Mouse (Mus musculus) intestine, embryonic 14.5 days (tissue): ENCODE measurements around the gene Map1s. TPM values are rescaled to one million over a fixed set of nuclear protein-coding genes. Genes with fewer than 3 reads are reported as not detected.

Experiments used
- ATAC-seq: fragments of 200-750 bp; cut with Nextera tagmentation; replicated peaks from 2 replicates; pipeline ENCODE4 v1.8.0; 2017; ENCODE audit warnings: low read depth, moderate number of reproducible peaks, moderate TSS enrichment, moderate library complexity; ENCODE audit not compliant: low FRiP score, low TSS enrichment
- DNase-seq: peaks from one replicate; pipeline ENCODE4 v3.0.0-alpha.2; 2018; ENCODE audit warnings: low spot score
- H3K27ac ChIP-seq: fragments of 300-500 bp; sonication (generic); 2 replicates; pipeline ENCODE4 v1.5.1; 2014; ENCODE audit warnings: low read depth, mild to moderate bottlenecking, control low read depth
- H3K27me3 ChIP-seq: fragments of 300-500 bp; sonication (generic); replicated peaks from 2 replicates; pipeline ENCODE4 v1.6.1; 2014; ENCODE audit warnings: low read length, control low read depth; ENCODE audit not compliant: control insufficient read depth, insufficient read depth
- H3K36me3 ChIP-seq: fragments of 300-500 bp; sonication (generic); 2 replicates; pipeline ENCODE4 v1.6.1; 2014; ENCODE audit warnings: low read length, control low read depth; ENCODE audit not compliant: control insufficient read depth, insufficient read depth
- H3K4me1 ChIP-seq: fragments of 300-500 bp; sonication (generic); replicated peaks from 2 replicates; pipeline ENCODE4 v1.6.1; 2014; ENCODE audit warnings: low read length, control low read depth, mixed read lengths; ENCODE audit not compliant: control insufficient read depth, insufficient read depth
- H3K4me2 ChIP-seq: fragments of 300-500 bp; sonication (generic); 2 replicates; pipeline ENCODE4 v1.6.1; 2014; ENCODE audit warnings: low read length
- H3K4me3 ChIP-seq: fragments of 300-500 bp; sonication (generic); 2 replicates; pipeline ENCODE4 v1.5.1; 2014; ENCODE audit warnings: low read depth, low read length, control low read depth, mixed read lengths
- H3K9ac ChIP-seq: fragments of 300-500 bp; sonication (generic); 2 replicates; pipeline ENCODE4 v1.6.1; 2014; ENCODE audit warnings: mild to moderate bottlenecking, low read length
- H3K9me3 ChIP-seq: fragments of 300-500 bp; sonication (generic); 2 replicates; pipeline ENCODE4 v1.6.1; 2016; ENCODE audit warnings: low read length, control low read depth; ENCODE audit not compliant: control insufficient read depth
- WGBS: fragments of 180-500 bp; shearing (Covaris S2); extraction: QIAGEN DNeasy Blood & Tissue Kit; methylation state at CpG from one replicate; pipeline ENCODE4 v1.1.7; 2014; 5-methylcytosine and 5-hydroxymethylcytosine counted together
- polyA plus RNA-seq: library from polyadenylated mRNA; unstranded; fragments of >200 nt; fragmentation: Nextera tagmentation; extraction: Ambion mirVana; gene quantifications from 2 replicates; pipeline ENCODE4 v1.2.1, GENCODE M21; 2014

The Map1s gene
- polyA plus RNA-seq, 1 experiment from 2014 or later, result 44.7 TPM

GRCm38 (mm10) chr8:70865350-70866000 lies 40.3 kb upstream of the Map1s start:
- H3K4me1 ChIP-seq, result peaks cover 48% of the 10 kb centered on the region
- H3K9me3 ChIP-seq, result no peaks in the 10 kb centered on the region
- WGBS, result 1% methylated on average over 46 of the region's 46 CpGs
- peak overlapping the region; percentile 48 for H3K4me3 ChIP-seq
- peak; percentile 85 for ATAC-seq
- peaks cover 23% of the 10 kb centered on the region for H3K27me3 ChIP-seq
- peaks cover 6% of the 10 kb centered on the region; the same call in 1 of the 2 replicates for H3K36me3 ChIP-seq
- peak overlapping the region; percentile 79 for H3K4me2 ChIP-seq
- peak; percentile 99 for DNase-seq
- peak overlapping the region; percentile 57 for H3K9ac ChIP-seq
- peak overlapping the region; percentile 80 for H3K27ac ChIP-seq

DNA sequence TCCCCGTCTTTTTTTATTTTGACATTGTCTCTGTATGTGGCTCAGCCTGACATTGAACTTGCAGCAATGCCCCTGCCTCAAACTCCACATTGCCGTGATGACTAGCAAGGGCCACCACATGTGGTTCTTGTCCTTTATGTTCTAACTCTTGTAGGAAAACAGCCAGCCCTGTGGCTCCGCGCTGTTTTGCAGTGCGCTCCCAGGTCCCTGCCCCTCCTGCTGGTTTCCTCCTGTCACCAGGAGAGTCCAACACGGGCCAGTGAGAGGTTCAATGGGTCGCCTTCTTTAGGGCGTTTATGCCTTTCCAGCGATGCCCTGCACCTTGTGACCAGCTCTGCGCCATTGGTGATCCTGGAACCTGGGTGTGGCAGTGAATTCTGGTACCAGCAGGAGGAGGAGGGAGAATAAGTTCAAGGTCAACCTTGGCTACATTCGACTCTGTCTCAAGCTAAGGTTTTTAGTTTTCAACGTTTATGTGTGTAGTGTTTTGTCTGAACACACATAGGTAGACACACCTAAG lies 39.7 kb upstream of the Map1s start:
- Histone ChIP-seq H3K9me3 (no peaks in the 10 kb centered on the region), H3K27ac (peak overlapping the region; percentile 80), H3K9ac (peak overlapping the region; percentile 39), H3K4me2 (peak overlapping the region; percentile 79), H3K36me3 (peaks cover 6% of the 10 kb centered on the region; the same call in 1 of the 2 replicates), H3K27me3 (peaks cover 23% of the 10 kb centered on the region), H3K4me1 (peaks cover 48% of the 10 kb centered on the region), H3K4me3 (peak overlapping the region; percentile 48)
- WGBS, result 7% methylated on average over 12 of the region's 12 CpGs
- ATAC-seq, result peak; percentile 4
- no peak for DNase-seq

GRCm38 (mm10) chr8:70866566-70866965 lies 39.2 kb upstream of the Map1s start:
- Histone ChIP-seq H3K4me1 (peaks cover 48% of the 10 kb centered on the region), H3K9ac (no peak overlapping the region), H3K4me2 (peak overlapping the region; percentile 79; the same call in 1 of the 2 replicates), H3K27ac (no peak overlapping the region), H3K4me3 (no peak overlapping the region), H3K27me3 (peaks cover 23% of the 10 kb centered on the region), H3K9me3 (no peaks in the 10 kb centered on the region), H3K36me3 (peaks cover 6% of the 10 kb centered on the region; the same call in 1 of the 2 replicates)
- ATAC-seq (no peak), DNase-seq (no peak)
- WGBS, result 86% methylated on average over 7 of the region's 7 CpGs

DNA sequence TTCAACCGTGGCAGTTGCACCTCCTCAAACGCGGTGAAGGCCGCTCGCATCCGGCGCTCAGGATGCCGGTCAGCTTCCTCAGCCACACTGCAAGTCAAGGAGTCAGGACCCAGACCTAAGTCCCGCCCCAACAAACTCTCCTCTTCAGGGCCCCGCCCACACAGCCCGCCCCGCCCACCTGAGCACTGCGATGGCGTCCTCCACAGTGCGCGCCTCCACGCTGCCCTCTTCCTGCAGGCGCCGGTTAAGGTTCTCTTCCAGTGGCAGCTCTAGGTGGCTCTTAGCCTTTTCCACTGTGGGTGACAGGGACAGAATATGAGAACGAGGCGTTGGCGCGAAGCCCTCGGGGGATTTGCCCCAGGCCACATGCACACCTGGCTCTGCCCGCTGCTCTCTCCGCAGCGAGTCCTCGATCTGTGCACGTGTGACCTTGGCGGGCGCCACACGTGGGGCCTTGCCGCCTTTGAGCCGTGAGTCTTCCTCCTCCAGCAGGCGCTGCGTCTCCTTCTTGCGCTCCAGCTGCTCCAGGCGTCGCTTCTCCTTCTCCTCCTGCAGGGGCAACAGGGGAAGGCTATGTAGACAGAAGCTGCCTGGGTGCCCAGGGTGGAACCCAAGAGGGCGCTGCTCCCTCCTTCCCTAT lies 37.1 kb upstream of the Map1s start:
- Histone ChIP-seq H3K9me3 (no peaks in the 10 kb centered on the region), H3K4me3 (no peak overlapping the region), H3K4me1 (peaks cover 34% of the 10 kb centered on the region), H3K9ac (no peak overlapping the region), H3K36me3 (peaks cover 6% of the 10 kb centered on the region; the same call in 1 of the 2 replicates), H3K27ac (peak overlapping the region; percentile 29; the same call in 1 of the 2 replicates), H3K4me2 (peak overlapping the region; percentile 40), H3K27me3 (peaks cover 5% of the 10 kb centered on the region; the same call in 1 of the 2 replicates)
- no peak for ATAC-seq
- peak; percentile 74 for DNase-seq
- 18% methylated on average over 40 of the region's 40 CpGs for WGBS

DNA sequence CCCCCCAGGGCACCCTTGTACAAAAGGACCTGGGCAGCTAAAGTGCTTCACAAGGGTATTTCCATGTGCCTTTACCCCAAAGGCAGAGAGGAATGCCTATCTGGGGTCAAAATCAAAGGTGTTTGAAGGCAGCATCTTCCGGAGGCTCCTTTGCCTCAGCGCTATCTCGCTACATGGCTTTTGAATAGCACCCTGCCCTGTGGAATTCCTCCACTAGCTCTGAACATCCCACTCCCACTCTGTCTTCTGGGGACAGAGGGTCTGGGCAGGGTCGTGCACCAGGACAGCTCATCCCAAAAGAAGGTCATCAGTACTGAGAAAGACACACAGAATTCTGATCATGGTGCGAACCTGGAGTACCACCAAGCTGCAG lies 36.5 kb upstream of the Map1s start:
- WGBS, result 43% methylated on average over 5 of the region's 5 CpGs
- Histone ChIP-seq H3K27me3 (peaks cover 4% of the 10 kb centered on the region; the same call in 1 of the 2 replicates), H3K4me1 (peaks cover 29% of the 10 kb centered on the region), H3K9me3 (no peaks in the 10 kb centered on the region), H3K9ac (no peak overlapping the region), H3K4me2 (peak overlapping the region; percentile 40), H3K4me3 (no peak overlapping the region), H3K27ac (peak overlapping the region; percentile 29; the same call in 1 of the 2 replicates), H3K36me3 (peaks cover 6% of the 10 kb centered on the region; the same call in 1 of the 2 replicates)
- DNase-seq (peak; percentile 54), ATAC-seq (no peak)

GRCm38 (mm10) chr8:70869601-70870041 lies 36.1 kb upstream of the Map1s start:
- H3K9me3 ChIP-seq, result no peaks in the 10 kb centered on the region
- no peak overlapping the region for H3K4me3 ChIP-seq
- H3K4me2 ChIP-seq, result 0 out of 2 replicates have a peak overlapping the region, but pooled peaks have one; percentile 6
- peaks cover 25% of the 10 kb centered on the region for H3K4me1 ChIP-seq
- H3K9ac ChIP-seq, result no peak overlapping the region
- 0 out of 2 replicates have a peak, but pooled peaks cover under 1% of the 10 kb centered on the region for H3K27me3 ChIP-seq
- peak; percentile 12; the same call in 1 of the 2 replicates for ATAC-seq
- peaks cover 6% of the 10 kb centered on the region; the same call in 1 of the 2 replicates for H3K36me3 ChIP-seq
- DNase-seq, result peak; percentile 83
- 53% methylated on average over 16 of the region's 16 CpGs for WGBS
- no peak overlapping the region for H3K27ac ChIP-seq

GRCm38 (mm10) chr8:70871195-70871807 lies 34.4 kb upstream of the Map1s start:
- Histone ChIP-seq H3K4me3 (no peak overlapping the region), H3K9me3 (no peaks in the 10 kb centered on the region), H3K36me3 (peaks cover 6% of the 10 kb centered on the region; the same call in 1 of the 2 replicates), H3K27me3 (no peaks in the 10 kb centered on the region), H3K4me2 (no peak overlapping the region), H3K27ac (no peak overlapping the region), H3K9ac (no peak overlapping the region), H3K4me1 (peaks cover 16% of the 10 kb centered on the region)
- WGBS, result 89% methylated on average over 5 of the region's 5 CpGs
- no peak for DNase-seq
- ATAC-seq, result no peak

- Histone ChIP-seq H3K9ac (peak overlapping the region; percentile 78), H3K4me3 (peak overlapping the region; percentile 85), H3K27ac (peak overlapping the region; percentile 88), H3K4me1 (peaks cover 14% of the 10 kb centered on the region), H3K9me3 (no peaks in the 10 kb centered on the region), H3K36me3 (peaks cover 5% of the 10 kb centered on the region; the same call in 1 of the 2 replicates), H3K4me2 (peak overlapping the region; percentile 94), H3K27me3 (no peaks in the 10 kb centered on the region)
- no peak for ATAC-seq
- DNase-seq, result no peak
- 3% methylated on average over 31 of the region's 31 CpGs for WGBS
Measured at GRCm38 (mm10) chr8:70872643-70873363, 32.9 kb upstream of the Map1s start.
